Mouse (Mus musculus): ENCODE results near the gene Gm20604.

The Gm20604 gene

GRCm38 (mm10) chr12:102742056-102742455 lies 16.4 kb downstream of the Gm20604 start:
- DNase-seq: no peak

- DNase-seq: no peak
Measured at GRCm38 (mm10) chr12:102740285-102740684, 18.2 kb downstream of the Gm20604 start.

GRCm38 (mm10) chr12:102739096-102739495 lies 19.4 kb downstream of the Gm20604 start:
- no peak for DNase-seq

GRCm38 (mm10) chr12:102733381-102733780 lies 25.1 kb downstream of the Gm20604 start:
- DNase-seq: peak; percentile 62

- no peak for DNase-seq
Measured at GRCm38 (mm10) chr12:102730798-102731619, 27.5 kb downstream of the Gm20604 start.

- DNase-seq: peak; percentile 88
Measured at GRCm38 (mm10) chr12:102729855-102730797, 28.3 kb downstream of the Gm20604 start.

GRCm38 (mm10) chr12:102725761-102726175 lies 32.7 kb downstream of the Gm20604 start:
- DNase-seq: no peak

- DNase-seq: no peak
Measured at GRCm38 (mm10) chr12:102725146-102725545, 33.3 kb downstream of the Gm20604 start.

GRCm38 (mm10) chr12:102723861-102724260 lies 34.6 kb downstream of the Gm20604 start:
- DNase-seq: no peak

GRCm38 (mm10) chr12:102722966-102723365 lies 35.5 kb downstream of the Gm20604 start:
- no peak for DNase-seq

- DNase-seq: no peak
Measured at GRCm38 (mm10) chr12:102722451-102722850, 36.0 kb downstream of the Gm20604 start.

- DNase-seq: peak; percentile 56
Measured at GRCm38 (mm10) chr12:102719552-102720315, 38.7 kb downstream of the Gm20604 start.

GRCm38 (mm10) chr12:102714654-102715395 lies 43.6 kb downstream of the Gm20604 start:
- no peak for DNase-seq

GRCm38 (mm10) chr12:102714116-102714515 lies 44.4 kb downstream of the Gm20604 start:
- DNase-seq: no peak

GRCm38 (mm10) chr12:102713153-102713865 lies 45.2 kb downstream of the Gm20604 start:
- DNase-seq: no peak

- DNase-seq: no peak
Measured at GRCm38 (mm10) chr12:102710851-102711375, 47.6 kb downstream of the Gm20604 start.

- no peak for DNase-seq
Measured at GRCm38 (mm10) chr12:102709896-102710295, 48.6 kb downstream of the Gm20604 start.

- no peak for DNase-seq
Measured at GRCm38 (mm10) chr12:102708220-102708619, 50.3 kb downstream of the Gm20604 start.

- no peak for DNase-seq
Measured at GRCm38 (mm10) chr12:102706833-102707463, 51.5 kb downstream of the Gm20604 start.

- DNase-seq: no peak
Measured at GRCm38 (mm10) chr12:102705906-102706640, 52.4 kb downstream of the Gm20604 start.
